Mouse (Mus musculus) small intestine, adult 2 months (tissue): Measurements from ENCODE around the gene Msh3.

Source experiments
- CTCF ChIP-seq: fragments of 200-500 bp; IDR thresholded peaks from 2 replicates; pipeline ENCODE4 v1.5.1; 2012; ENCODE audit warnings: low read depth, mild to moderate bottlenecking, control low read depth, inconsistent platforms, low read length, moderate library complexity, mixed read lengths; ENCODE audit not compliant: insufficient replicate concordance, insufficient read length; ENCODE audit errors: extremely low read depth
- POLR2A ChIP-seq: fragments of 200-500 bp; IDR thresholded peaks from 2 replicates; pipeline ENCODE4 v1.6.1; 2012; ENCODE audit warnings: low read depth, mild to moderate bottlenecking, control low read depth, inconsistent platforms, low read length, moderate library complexity

- no peak for TF ChIP-seq POLR2A
- no peak for TF ChIP-seq CTCF
Measured at GRCm38 (mm10) chr13:92303062-92303948, 51.5 kb downstream of the Msh3 start.
